Mouse (Mus musculus) left cerebral cortex, adult 6 months (tissue): Measurements from ENCODE around the gene Prkci. TPM values are rescaled to one million over a fixed set of nuclear protein-coding genes. Genes with fewer than 3 reads are reported as not detected.

Experiments used
- long read RNA-seq, 2 experiments: library from polyadenylated mRNA; unstranded; transcript quantifications; one replicate each; pipeline ENCODE4 v2.0.0; 2019 to 2020
- polyA plus RNA-seq: library from polyadenylated mRNA; unstranded; fragments of <200 nt; fragmentation: Nextera tagmentation; gene quantifications from 2 replicates; pipeline ENCODE4 v1.2.3, GENCODE M21; 2021

Prkci gene
- polyA plus RNA-seq = 6.8 and 21.0 TPM in 2 replicates
- long read RNA-seq, experiment 1, full-length matches to known transcripts = 5 of 46 reads
- long read RNA-seq, experiment 1, partial matches to known transcripts = 39 of 46 reads
- long read RNA-seq, experiment 1, other reads (novel, unspliced or antisense) = 2 of 46 reads
- long read RNA-seq, experiment 2, partial matches to known transcripts = 1 of 12 reads
- long read RNA-seq, experiment 2, other reads (novel, unspliced or antisense) = 11 of 12 reads

DNA sequence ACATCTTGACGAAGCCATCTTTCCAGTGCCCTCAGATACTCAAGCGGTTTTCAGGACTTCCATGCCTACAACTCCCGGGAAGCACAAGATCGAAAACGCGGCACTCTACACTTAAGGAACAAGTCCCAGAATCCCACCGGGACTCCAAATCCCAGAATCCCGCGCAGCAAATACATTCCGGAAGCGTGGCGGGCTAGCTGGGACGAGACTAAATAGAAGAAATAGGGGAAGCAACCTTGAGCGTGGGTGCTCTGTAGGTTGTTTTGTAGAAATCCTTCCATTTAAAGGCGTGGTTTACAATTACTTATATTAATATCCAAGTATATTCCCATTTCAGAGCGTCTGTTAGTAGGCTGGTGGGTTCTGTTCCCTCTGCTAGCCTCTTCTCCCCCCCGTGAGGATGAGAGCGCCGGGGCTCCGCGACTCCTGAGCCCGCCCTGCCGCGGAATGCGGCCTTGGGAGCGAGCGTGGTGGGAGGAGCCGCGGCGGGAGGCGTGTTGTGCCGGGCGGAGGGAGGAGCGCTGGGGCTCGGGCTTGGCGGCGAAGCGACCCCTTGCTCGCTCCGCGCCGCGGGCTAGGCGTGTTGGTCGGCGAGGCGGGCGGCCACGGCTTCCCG lies at the start of gene Prkci:
Prkci (plus strand) TSS at position 465 of the 616 bp plus-strand sequence.

DNA sequence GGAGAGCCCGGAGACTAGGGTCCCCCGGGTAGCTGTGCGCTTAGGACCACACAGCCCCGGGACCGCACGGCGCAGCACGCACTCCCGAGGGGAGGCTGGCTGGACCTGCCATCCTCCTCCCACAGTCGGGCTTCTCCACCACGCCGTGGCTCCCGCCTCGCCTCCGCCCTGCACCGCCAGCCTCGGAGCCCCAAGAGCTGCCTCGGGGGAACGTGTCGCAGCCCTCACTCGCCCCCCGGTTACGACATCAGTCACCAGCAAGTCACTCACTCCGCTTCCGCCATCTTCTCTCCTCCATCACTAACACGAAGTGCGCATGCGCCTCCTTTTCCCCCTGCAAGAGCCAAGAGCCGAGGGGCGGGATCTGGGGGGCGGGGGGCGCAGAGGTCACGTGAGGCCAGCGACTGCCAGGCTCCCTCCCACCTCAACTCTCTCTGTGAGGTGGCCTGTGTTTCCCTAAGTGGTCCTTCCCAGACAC lies 26.4 kb upstream of the Prkci start, which contains the start of gene Phc3:
Phc3 (minus strand) TSS at position 312 of the 478 bp plus-strand sequence.

GRCm38 (mm10) chr3:31094531-31095178 lies 99.1 kb downstream of the Prkci start, which contains the start of gene Skil:
Gene Skil, plus strand, starts transcription at chr3:31095058.

Other genes starting within 250 kb of the Prkci start
- gene Samd7, start 249.5 kb upstream of the Prkci start, polyA plus RNA-seq = not detected in 2 replicates
- gene Sec62, start 202.9 kb upstream of the Prkci start, polyA plus RNA-seq = 254 and 265 TPM in 2 replicates
- gene Gpr160, start 139.8 kb upstream of the Prkci start, polyA plus RNA-seq = 2.5 TPM in 2 replicates
- gene Phc3, start 26.3 kb upstream of the Prkci start, polyA plus RNA-seq = 20.4 and 29.4 TPM in 2 replicates
- gene Skil, start 99.3 kb downstream of the Prkci start, polyA plus RNA-seq = 22.8 and 28.0 TPM in 2 replicates
- 142 and 153 TPM in 2 replicates for gene Cldn11, start 154.2 kb downstream of the Prkci start, polyA plus RNA-seq